10 mouse cellular contexts compared by ENCODE assay signal in the genomic region with DNA sequence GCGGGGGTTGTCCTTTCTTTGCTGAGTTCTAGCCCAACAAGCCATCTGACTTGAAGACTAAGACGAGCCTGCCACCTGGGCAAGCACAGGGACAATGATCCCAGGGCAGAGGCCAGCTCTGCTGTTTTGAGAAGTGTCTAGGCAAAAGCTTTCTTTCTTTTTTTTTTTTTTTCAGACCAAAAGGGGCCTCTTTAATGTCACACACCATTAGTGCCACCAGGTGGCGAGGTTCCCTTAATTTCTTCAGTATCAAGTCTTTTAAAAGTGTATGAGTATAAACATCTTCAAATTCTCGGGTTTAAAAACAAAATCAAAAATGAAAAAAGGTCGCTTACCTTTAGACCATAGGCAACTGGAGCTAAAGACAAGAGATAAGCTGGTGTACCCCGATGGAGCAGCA. TPM values are rescaled to one million over a fixed set of nuclear protein-coding genes. Genes with fewer than 3 reads are reported as not detected.
DNase-seq lines count a peak whose midpoint lies in the region; ATAC-seq and TF ChIP-seq lines count a peak whose summit lies in the region.
"Had no signal": no experiment of that assay in that cellular context is flagged by ENCODE, and none has a peak within 500 bp of the region (broad histone marks: within the 10 kb centered on the region; RNA-seq: fewer than 3 reads in every experiment).

No protein-coding gene starts in this region.

- H3K4me3 ChIP-seq in forebrain, postnatal 0 days (ENCODE audit: low read depth, low read length), result no peak overlapping the region
- no peak overlapping the region for H3K4me3 ChIP-seq in forebrain, embryonic 12.5 days (replicated peaks)
- H3K4me3 ChIP-seq in neural tube, embryonic 11.5 days (ENCODE audit: low read depth, low read length), result no peak overlapping the region
- H3K4me3 ChIP-seq: heart, embryonic 13.5 days; myocyte had no signal

- no peak overlapping the region for H3K9ac ChIP-seq in forebrain, postnatal 0 days
- no peak overlapping the region for H3K9ac ChIP-seq in forebrain, embryonic 12.5 days
- no peak overlapping the region for H3K9ac ChIP-seq in neural tube, embryonic 11.5 days (ENCODE audit: low read length)
- H3K9ac ChIP-seq: heart, embryonic 13.5 days had no signal

- no peak for ATAC-seq in forebrain, postnatal 0 days
- ATAC-seq in forebrain, embryonic 12.5 days (ENCODE audit: low FRiP score), result no peak
- ATAC-seq in neural tube, embryonic 11.5 days (ENCODE audit: insufficient read depth, low FRiP score, low TSS enrichment), result no peak

- no peak overlapping the region for H3K27ac ChIP-seq in forebrain, postnatal 0 days (ENCODE audit: low read depth, low read length)
- no peak overlapping the region for H3K27ac ChIP-seq in forebrain, embryonic 12.5 days
- no peak overlapping the region for H3K27ac ChIP-seq in neural tube, embryonic 11.5 days (ENCODE audit: low read depth, low read length)
- H3K27ac ChIP-seq: heart, embryonic 13.5 days had no signal

- TF ChIP-seq CTCF in forebrain, postnatal 0 days (IDR thresholded peaks at IDR 0.05; ENCODE audit: low read depth), result peak; percentile 59

- H3K9me3 ChIP-seq in forebrain, postnatal 0 days (ENCODE audit: low read length), result no peaks in the 10 kb centered on the region
- H3K9me3 ChIP-seq in forebrain, embryonic 12.5 days, result no peaks in the 10 kb centered on the region
- H3K9me3 ChIP-seq in neural tube, embryonic 11.5 days (ENCODE audit: control insufficient read depth, low read length), result no peaks in the 10 kb centered on the region
- H3K9me3 ChIP-seq: heart, embryonic 13.5 days had no signal

- intact Hi-C loops in heart, postnatal 36 days (cut with DNase I), result loop anchor here (1.0 to 2.0 kb wide), 2 partner anchors 68 to 768 kb away; no protein-coding TSS in a partner anchor

- WGBS in forebrain, postnatal 0 days, result 30% methylated on average over 6 of the region's 6 CpGs
- WGBS in forebrain, embryonic 12.5 days, result 30% methylated on average over 6 of the region's 6 CpGs
- WGBS in neural tube, embryonic 11.5 days, result 32% methylated on average over 6 of the region's 6 CpGs

- no peaks in the 10 kb centered on the region for H3K4me1 ChIP-seq in forebrain, postnatal 0 days (ENCODE audit: insufficient read depth)
- no peaks in the 10 kb centered on the region for H3K4me1 ChIP-seq in forebrain, embryonic 12.5 days
- no peaks in the 10 kb centered on the region for H3K4me1 ChIP-seq in neural tube, embryonic 11.5 days (ENCODE audit: control insufficient read depth, insufficient read depth, low read length)
- H3K4me1 ChIP-seq: heart, embryonic 13.5 days had no signal

- H3K27me3 ChIP-seq in forebrain, postnatal 0 days (ENCODE audit: insufficient read depth, low read length), result no peaks in the 10 kb centered on the region
- no peaks in the 10 kb centered on the region for H3K27me3 ChIP-seq in forebrain, embryonic 12.5 days
- H3K27me3 ChIP-seq in neural tube, embryonic 11.5 days (ENCODE audit: control insufficient read depth, insufficient read depth, low read length), result no peaks in the 10 kb centered on the region
- H3K27me3 ChIP-seq: heart, embryonic 13.5 days had no signal

- no peak overlapping the region for H3K4me2 ChIP-seq in forebrain, postnatal 0 days (ENCODE audit: low read depth)
- H3K4me2 ChIP-seq in forebrain, embryonic 12.5 days, result no peak overlapping the region
- no peak overlapping the region for H3K4me2 ChIP-seq in neural tube, embryonic 11.5 days (ENCODE audit: low read depth)
- H3K4me2 ChIP-seq: heart, embryonic 13.5 days had no signal

- DNase-seq in forebrain, postnatal 0 days, result peak; percentile 66
- DNase-seq in neural tube, embryonic 11.5 days (ENCODE audit: low spot score), result peak; percentile 52
- no peak for DNase-seq in neural tube, embryonic 10.5 days (ENCODE audit: extremely low spot score, low spot score)
- DNase-seq in adrenal gland, postnatal 14 days, result peak; percentile 63
- peak; percentile 34 to 54 for DNase-seq in heart, postnatal 36 days
- DNase-seq in lung, postnatal 10 days, result peak; percentile 67
- DNase-seq in spleen, adult 18-20 months, result no peak

- no peaks in the 10 kb centered on the region for H3K36me3 ChIP-seq in forebrain, postnatal 0 days (ENCODE audit: insufficient read depth)
- H3K36me3 ChIP-seq in forebrain, embryonic 12.5 days (replicated peaks), result no peaks in the 10 kb centered on the region
- H3K36me3 ChIP-seq in neural tube, embryonic 11.5 days (ENCODE audit: control insufficient read depth, insufficient read depth, low read length), result no peaks in the 10 kb centered on the region
- H3K36me3 ChIP-seq: heart, embryonic 13.5 days had no signal

RNA-seq across cellular contexts. Expression of a gene that starts 21.6 kb away (rescaled TPM):
- total RNA-seq in forebrain, postnatal 0 days (2014; rRNA removed), result 0.69 and 0.76 TPM in 2 replicates
- polyA plus RNA-seq in forebrain, postnatal 0 days (2015; fragmentation: Nextera tagmentation; extraction: Ambion mirVana), result 0.19 and 0.38 TPM in 2 replicates
- polyA plus RNA-seq in forebrain, embryonic 12.5 days (2016; fragmentation: Nextera tagmentation; extraction: Ambion mirVana), result not detected in 2 replicates
- not detected in 2 replicates for polyA plus RNA-seq in neural tube, embryonic 11.5 days (2014; fragmentation: Nextera tagmentation; extraction: Ambion mirVana)
- 12.7 and 14.5 TPM in 2 replicates for total RNA-seq in adrenal gland, postnatal 14 days (2021)
- 10 to 100 TPM in 1 of 2 experiments, 1 to 10 TPM in 1; 8.3 to 12.6 TPM for total RNA-seq in heart, postnatal 36 days (2021)
- polyA plus RNA-seq: myocyte had no signal

RNA-seq across cellular contexts. Expression of a gene that starts 32.7 kb away (rescaled TPM):
- 0.23 and 0.33 TPM in 2 replicates for total RNA-seq in forebrain, postnatal 0 days (2014; rRNA removed)
- polyA plus RNA-seq in forebrain, postnatal 0 days (2015; fragmentation: Nextera tagmentation; extraction: Ambion mirVana), result 0.04 and 0.15 TPM in 2 replicates
- 0.04 TPM in 1 of 2 replicates, not detected in the other for polyA plus RNA-seq in forebrain, embryonic 12.5 days (2016; fragmentation: Nextera tagmentation; extraction: Ambion mirVana)
- 0.11 and 0.12 TPM in 2 replicates for polyA plus RNA-seq in neural tube, embryonic 11.5 days (2014; fragmentation: Nextera tagmentation; extraction: Ambion mirVana)
- not detected in 2 replicates for total RNA-seq in adrenal gland, postnatal 14 days (2021)
- not detected for total RNA-seq in heart, postnatal 36 days (2021)
- polyA plus RNA-seq: heart, embryonic 13.5 days; myocyte had no signal

Comparison
In these comparisons a context has a peak if more than half of its experiments do, and no peak if none do; other contexts are left out.
1. DNase-seq: peak in forebrain, postnatal 0 days (single experiment), neural tube, embryonic 11.5 days (single experiment), adrenal gland, postnatal 14 days (single experiment), heart, postnatal 36 days (2 of 2) and lung, postnatal 10 days (single experiment); none in neural tube, embryonic 10.5 days (single experiment) and spleen, adult 18-20 months (0 of 2).